Mouse (Mus musculus) forebrain, embryonic 11.5 days (tissue): Measurements from ENCODE around the gene Rprml. TPM values are rescaled to one million over a fixed set of nuclear protein-coding genes. Genes with fewer than 3 reads are reported as not detected.
"Not testable (repeated sequence)": the region's sequence is repeated elsewhere in the genome, so short reads cannot be mapped to it uniquely, and the experiment has no call there.

Experiments
- ATAC-seq: fragments of 200-750 bp; cut with Nextera tagmentation; replicated peaks from 2 replicates; pipeline ENCODE4 v1.8.0; 2017; ENCODE audit warnings: moderate TSS enrichment; ENCODE audit not compliant: low FRiP score
- DNase-seq: peaks from one replicate; pipeline ENCODE4 v3.0.0-alpha.2; 2017; ENCODE audit warnings: low spot score
- H3K27ac ChIP-seq: fragments of 300-500 bp; sonication (generic); 2 replicates; pipeline ENCODE4 v1.5.1; 2014; ENCODE audit warnings: low read depth, low read length
- H3K27me3 ChIP-seq: fragments of 300-500 bp; sonication (generic); 2 replicates; pipeline ENCODE4 v1.6.1; 2014; ENCODE audit warnings: mild to moderate bottlenecking, low read length, mixed read lengths; ENCODE audit not compliant: control insufficient read depth, insufficient read depth
- H3K36me3 ChIP-seq: fragments of 300-500 bp; sonication (generic); 2 replicates; pipeline ENCODE4 v1.6.1; 2014; ENCODE audit warnings: mild to moderate bottlenecking, low read length, moderate library complexity, mixed read lengths; ENCODE audit not compliant: control insufficient read depth, insufficient read depth
- H3K4me1 ChIP-seq: fragments of 300-500 bp; sonication (generic); replicated peaks from 2 replicates; pipeline ENCODE4 v1.6.1; 2014; ENCODE audit warnings: low read length, mixed read lengths; ENCODE audit not compliant: control insufficient read depth, insufficient read depth
- H3K4me2 ChIP-seq: fragments of 300-500 bp; sonication (generic); 2 replicates; pipeline ENCODE4 v1.6.1; 2014; ENCODE audit warnings: low read depth, mild to moderate bottlenecking, low read length, moderate library complexity, mixed read lengths; ENCODE audit not compliant: severe bottlenecking
- H3K4me3 ChIP-seq: fragments of 300-500 bp; sonication (generic); 2 replicates; pipeline ENCODE4 v1.5.1; 2014; ENCODE audit warnings: low read depth, low read length
- H3K9ac ChIP-seq: fragments of 300-500 bp; sonication (generic); 2 replicates; pipeline ENCODE4 v1.6.1; 2014; ENCODE audit warnings: low read length
- H3K9me3 ChIP-seq: fragments of 300-500 bp; sonication (generic); 2 replicates; pipeline ENCODE4 v1.6.1; 2016; ENCODE audit warnings: low read length, mixed read lengths; ENCODE audit not compliant: control insufficient read depth
- WGBS: fragments of 180-500 bp; shearing (Covaris S2); extraction: QIAGEN DNeasy Blood & Tissue Kit; methylation state at CpG from one replicate; pipeline ENCODE4 v1.1.7; 2014; 5-methylcytosine and 5-hydroxymethylcytosine counted together
- polyA plus RNA-seq: library from polyadenylated mRNA; unstranded; fragments of >200 nt; fragmentation: Nextera tagmentation; extraction: Ambion mirVana; gene quantifications from 2 replicates; pipeline ENCODE4 v1.2.1, GENCODE M21; 2014

Rprml gene
- polyA plus RNA-seq, 1 experiment from 2014 or later: not detected

DNA sequence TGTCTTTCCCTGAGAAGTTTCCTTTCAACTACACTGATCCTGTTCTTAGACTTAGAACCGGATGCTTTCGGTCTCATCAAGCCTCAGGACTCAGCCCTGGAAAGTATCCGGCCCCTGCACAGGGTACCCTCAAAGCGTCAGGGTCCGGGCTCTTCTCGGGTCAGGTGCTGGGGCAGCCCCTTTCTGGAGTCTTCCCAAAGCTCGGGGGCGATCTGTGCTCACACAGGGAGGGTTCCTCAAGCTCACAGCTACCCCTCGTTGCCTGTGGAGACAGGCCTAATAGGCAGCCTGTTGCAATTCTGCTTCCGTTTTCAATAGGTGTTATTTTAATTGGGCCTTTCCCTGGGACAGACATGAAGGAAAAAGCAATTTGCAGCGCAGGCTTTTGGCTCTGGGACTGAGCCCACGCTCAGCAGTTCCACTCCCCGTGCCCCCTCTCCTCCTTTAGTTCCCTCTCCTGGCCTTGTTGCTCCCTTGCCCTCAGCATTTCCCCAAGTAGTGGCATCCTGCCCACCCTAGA is 17.6 kb downstream of the Rprml start:
- H3K27me3 ChIP-seq: no peaks in the 10 kb centered on the region; the same call in 1 of the 2 replicates

DNA sequence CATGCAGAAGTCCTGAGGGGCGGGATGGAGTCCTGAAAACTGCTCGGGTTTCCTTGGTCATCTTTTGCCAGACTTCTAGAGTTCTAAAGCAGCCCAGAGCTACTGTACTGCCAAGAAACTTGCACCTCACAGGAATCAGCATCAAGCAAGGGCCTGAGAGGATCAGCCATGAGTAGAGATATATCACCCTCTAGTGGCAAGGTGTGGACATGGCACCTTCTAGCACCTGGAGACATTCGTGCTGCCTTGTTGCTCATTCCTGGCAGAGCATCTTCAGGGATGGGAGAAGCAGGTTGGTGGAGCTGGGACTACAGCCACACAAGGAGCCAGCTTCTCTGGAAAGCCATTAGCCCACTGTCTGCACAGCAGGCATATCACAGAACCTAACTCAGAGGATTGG is 26.2 kb downstream of the Rprml start:
- Histone ChIP-seq H3K9ac (no peak overlapping the region), H3K27me3 (no peaks in the 10 kb centered on the region), H3K4me2 (no peak overlapping the region), H3K9me3 (no peaks in the 10 kb centered on the region), H3K36me3 (peaks cover 4% of the 10 kb centered on the region; the same call in 1 of the 2 replicates), H3K27ac (no peak overlapping the region), H3K4me3 (no peak overlapping the region), H3K4me1 (no peaks in the 10 kb centered on the region)
- DNase-seq: peak; percentile 73
- WGBS: 27% methylated on average over 3 of the region's 3 CpGs
- no peak for ATAC-seq

More for the DNA sequence above, 17.6 kb downstream of the Rprml start:
- H3K4me3 ChIP-seq: no peak overlapping the region
- H3K9me3 ChIP-seq: no peaks in the 10 kb centered on the region
- no peak overlapping the region for H3K9ac ChIP-seq
- peaks cover 4% of the 10 kb centered on the region for H3K4me1 ChIP-seq
- no peaks in the 10 kb centered on the region for H3K36me3 ChIP-seq
- no peak for ATAC-seq
- no peak overlapping the region for H3K27ac ChIP-seq
- no peak for DNase-seq
- H3K4me2 ChIP-seq: no peak overlapping the region
- 33% methylated on average over 13 of the region's 13 CpGs for WGBS

DNA sequence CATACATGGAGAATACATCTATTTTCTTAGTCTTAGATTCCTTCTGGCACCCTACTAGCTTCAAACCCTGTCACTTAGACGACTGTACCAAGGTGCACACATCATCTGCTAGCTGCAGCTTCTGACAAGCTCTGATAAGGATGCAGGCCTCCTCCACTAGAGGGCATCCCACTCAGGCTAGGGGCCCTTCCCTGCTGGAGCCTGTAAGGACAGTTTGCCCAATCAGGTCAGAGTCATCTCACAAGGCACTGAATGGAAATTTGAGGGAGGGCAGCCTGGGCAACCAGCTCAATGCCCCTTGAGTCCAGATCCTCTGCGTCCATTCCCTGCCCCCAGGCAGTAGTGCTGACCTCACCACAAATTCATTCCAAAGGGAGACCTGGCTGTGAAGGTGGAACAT is 27.7 kb downstream of the Rprml start:
- H3K9me3 ChIP-seq, H3K27me3 ChIP-seq, H3K36me3 ChIP-seq, H3K9ac ChIP-seq, H3K27ac ChIP-seq, H3K4me2 ChIP-seq, H3K4me1 ChIP-seq, ATAC-seq, H3K4me3 ChIP-seq: not testable (repeated sequence)
- DNase-seq: peak; percentile 68
- WGBS: 38% methylated on average over 2 of the region's 2 CpGs

DNA sequence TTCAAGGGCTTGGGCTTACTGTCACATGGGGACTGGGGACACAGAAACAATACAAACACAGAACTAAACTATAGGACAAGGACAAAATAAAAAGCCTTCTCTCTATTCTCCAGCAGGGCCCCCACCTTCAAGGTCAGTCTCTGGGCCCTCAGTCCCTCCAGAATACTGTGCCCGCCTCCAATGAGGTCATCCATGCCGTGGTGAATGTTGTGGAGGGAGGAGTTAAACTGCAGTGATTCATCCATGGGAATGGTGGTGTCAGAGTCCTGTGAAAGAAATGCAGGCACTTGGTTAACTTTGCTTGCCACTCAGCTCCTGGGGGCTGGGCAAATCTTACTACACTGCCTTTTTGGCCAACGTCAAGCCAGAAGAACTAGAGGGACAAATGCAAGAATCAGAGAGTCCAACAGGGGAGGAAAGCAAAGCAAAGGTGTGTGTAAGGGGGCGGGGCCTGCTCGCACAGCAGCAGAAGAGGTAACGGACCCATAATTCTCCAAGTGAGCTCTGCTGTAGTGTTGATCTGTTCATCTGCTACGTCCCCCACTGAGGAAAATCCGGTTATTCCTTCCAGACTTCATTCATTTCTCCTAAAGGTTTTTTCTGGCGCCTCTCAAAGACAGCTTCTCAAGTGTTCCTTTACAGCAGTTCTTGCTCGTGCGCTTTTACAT is 34.4 kb downstream of the Rprml start:
- no peak for DNase-seq
- WGBS: 84% methylated on average over 11 of the region's 11 CpGs

DNA sequence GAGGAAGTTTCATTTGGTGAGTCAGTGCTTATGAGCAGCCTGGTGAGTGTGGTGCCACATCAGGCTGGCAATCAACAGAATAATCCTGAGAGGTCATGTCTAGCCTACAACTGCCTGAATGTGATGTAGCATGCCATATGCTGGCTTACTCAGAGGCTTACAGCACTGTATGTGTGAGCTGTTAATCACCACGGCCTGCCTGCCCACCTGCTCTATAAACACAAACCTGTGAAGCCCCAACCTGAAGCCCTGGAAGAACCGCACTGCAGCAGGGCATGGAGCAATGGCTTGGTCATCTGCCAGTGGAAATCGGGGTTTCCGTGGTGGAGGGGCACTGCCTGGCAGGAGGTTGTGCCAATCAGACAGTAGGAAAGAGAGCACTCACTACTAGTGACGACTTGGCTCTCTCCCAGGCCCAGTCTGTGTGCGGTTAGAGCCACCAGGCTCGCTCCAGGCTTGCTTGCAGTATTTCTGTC is 35.9 kb downstream of the Rprml start:
- H3K36me3 ChIP-seq: no peaks in the 10 kb centered on the region; the same call in none of the 2 replicates
- no peak for ATAC-seq
- no peak overlapping the region for H3K27ac ChIP-seq
- H3K9me3 ChIP-seq: no peaks in the 10 kb centered on the region
- no peak overlapping the region for H3K9ac ChIP-seq
- WGBS: 95% methylated on average over 7 of the region's 7 CpGs
- H3K4me1 ChIP-seq: no peaks in the 10 kb centered on the region
- H3K4me2 ChIP-seq: no peak overlapping the region
- DNase-seq: no peak
- H3K4me3 ChIP-seq: no peak overlapping the region
- no peaks in the 10 kb centered on the region for H3K27me3 ChIP-seq

More for the DNA sequence above, 34.4 kb downstream of the Rprml start:
- Histone ChIP-seq H3K27me3 (no peaks in the 10 kb centered on the region), H3K4me2 (no peak overlapping the region), H3K9me3 (no peaks in the 10 kb centered on the region), H3K9ac (no peak overlapping the region), H3K4me1 (no peaks in the 10 kb centered on the region), H3K36me3 (peaks cover 4% of the 10 kb centered on the region), H3K4me3 (no peak overlapping the region), H3K27ac (no peak overlapping the region)
- no peak for ATAC-seq

DNA sequence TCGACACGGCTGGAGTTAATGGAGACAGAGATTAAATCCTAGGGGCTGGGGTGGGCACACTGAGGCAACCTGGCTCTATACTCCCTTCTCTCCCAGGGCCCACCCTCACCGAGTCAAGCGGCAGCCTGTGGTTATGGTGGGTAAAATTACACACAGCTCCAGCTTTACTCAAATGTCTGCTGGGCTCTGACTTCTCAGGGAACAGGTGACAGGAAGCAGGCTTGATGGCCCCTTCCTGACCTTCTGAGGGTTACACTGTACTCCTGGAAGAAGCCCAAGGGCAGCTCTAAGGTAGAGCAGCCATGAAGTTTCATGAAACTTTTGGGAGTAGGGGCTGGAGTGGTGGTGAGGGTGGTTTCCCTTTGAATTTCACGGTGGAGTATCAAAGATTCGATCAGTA is 37.3 kb downstream of the Rprml start:
- H3K4me1 ChIP-seq: no peaks in the 10 kb centered on the region
- 89% methylated on average over 6 of the region's 6 CpGs for WGBS
- no peak overlapping the region for H3K27ac ChIP-seq
- no peak for DNase-seq
- H3K27me3 ChIP-seq: no peaks in the 10 kb centered on the region
- H3K9me3 ChIP-seq: no peaks in the 10 kb centered on the region
- H3K4me3 ChIP-seq: no peak overlapping the region
- no peaks in the 10 kb centered on the region; the same call in 1 of the 2 replicates for H3K36me3 ChIP-seq
- ATAC-seq: no peak
- no peak overlapping the region for H3K9ac ChIP-seq
- H3K4me2 ChIP-seq: no peak overlapping the region

DNA sequence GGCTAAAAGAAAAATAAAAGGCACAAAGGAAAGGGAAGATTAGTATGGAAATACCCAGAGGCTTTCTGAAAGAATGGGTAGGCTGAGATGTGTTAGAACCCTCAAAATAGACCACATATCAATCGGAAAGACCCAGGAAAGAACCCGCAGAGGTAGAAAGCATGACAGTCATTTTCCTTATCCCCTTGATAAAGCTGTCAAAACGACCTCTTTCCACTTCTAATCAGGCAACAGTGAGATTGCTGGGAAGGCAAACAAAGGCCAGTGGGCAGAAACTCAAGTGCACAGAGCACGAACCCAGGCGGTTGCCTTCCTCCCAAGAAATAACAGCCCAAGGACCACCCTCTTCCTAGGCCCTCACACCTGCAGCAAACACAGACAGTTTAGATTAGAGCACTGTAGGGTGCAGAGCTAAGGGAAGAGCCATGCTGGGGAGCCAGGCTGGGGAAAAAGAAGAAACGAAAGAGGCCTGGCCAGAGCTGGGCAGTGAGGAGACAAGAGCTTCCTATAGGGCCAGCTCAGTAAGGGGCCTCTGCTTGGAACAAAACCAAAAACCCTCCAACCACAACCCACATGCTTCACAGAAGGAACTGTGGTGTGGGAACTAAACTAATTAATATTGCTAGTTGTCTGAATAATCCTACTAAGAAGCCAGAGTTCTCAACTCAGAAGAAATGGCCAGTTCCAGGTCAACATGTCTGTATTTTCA is 39.1 kb downstream of the Rprml start:
- H3K4me2 ChIP-seq: no peak overlapping the region
- ATAC-seq (no peak), DNase-seq (no peak)
- H3K27ac ChIP-seq: no peak overlapping the region
- no peaks in the 10 kb centered on the region; the same call in 1 of the 2 replicates for H3K36me3 ChIP-seq
- H3K27me3 ChIP-seq: no peaks in the 10 kb centered on the region
- no peaks in the 10 kb centered on the region for H3K9me3 ChIP-seq
- H3K4me1 ChIP-seq: no peaks in the 10 kb centered on the region
- no peak overlapping the region for H3K4me3 ChIP-seq
- no peak overlapping the region for H3K9ac ChIP-seq
- WGBS: 51% methylated on average over 6 of the region's 6 CpGs

DNA sequence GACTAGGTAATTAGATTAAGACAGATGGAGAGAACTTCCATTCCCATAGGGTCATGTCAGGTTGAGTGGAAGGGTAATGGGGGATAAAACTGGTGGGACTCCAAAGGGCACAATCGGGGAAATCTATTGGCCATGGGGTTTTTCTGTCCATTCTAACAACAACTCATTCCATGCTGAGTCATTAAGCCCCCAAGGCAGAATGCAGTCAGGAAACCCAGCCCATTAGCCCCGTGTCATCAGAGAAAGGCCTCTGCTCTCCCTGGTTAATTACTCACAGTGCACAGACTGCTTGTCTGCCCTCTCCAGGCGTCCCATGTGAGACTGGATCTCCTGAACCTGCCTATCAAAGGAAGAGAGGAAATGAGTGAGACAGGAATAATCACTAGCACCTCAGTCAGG is 39.6 kb downstream of the Rprml start:
- Histone ChIP-seq H3K4me1 (no peaks in the 10 kb centered on the region), H3K4me2 (no peak overlapping the region), H3K27me3 (no peaks in the 10 kb centered on the region), H3K9me3 (no peaks in the 10 kb centered on the region), H3K27ac (no peak overlapping the region), H3K9ac (no peak overlapping the region), H3K36me3 (no peaks in the 10 kb centered on the region; the same call in 1 of the 2 replicates), H3K4me3 (no peak overlapping the region)
- DNase-seq: no peak
- ATAC-seq: no peak
- 18% methylated on average over 3 of the region's 3 CpGs for WGBS
